Mouse (Mus musculus) spleen, postnatal 4 days (tissue): ENCODE results near the gene AI854703.

Experiments
- DNase-seq, 2 experiments: peaks; one replicate each; pipeline ENCODE4 v3.0.0; 2022; ENCODE audit warnings: low spot score in 2 of 2

The AI854703 gene

DNA sequence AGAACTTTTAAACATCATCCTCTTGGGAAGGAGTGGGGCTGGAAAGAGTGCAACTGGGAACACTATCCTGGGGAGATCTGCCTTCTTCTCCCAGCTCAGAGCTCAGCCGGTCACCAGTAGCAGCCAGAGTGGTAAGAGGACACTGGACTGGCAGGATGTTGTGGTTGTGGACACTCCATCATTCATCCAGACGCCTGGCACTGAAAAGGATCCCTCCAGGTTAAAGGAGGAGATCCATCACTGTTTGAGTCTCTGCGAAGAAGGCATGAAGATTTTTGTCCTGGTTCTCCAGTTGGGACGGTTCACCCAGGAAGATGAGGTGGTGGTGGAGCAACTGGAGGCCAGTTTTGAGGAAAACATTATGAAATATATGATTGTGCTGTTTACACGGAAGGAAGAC, 32.2 kb downstream of the AI854703 start:
- DNase-seq = no peak

DNA sequence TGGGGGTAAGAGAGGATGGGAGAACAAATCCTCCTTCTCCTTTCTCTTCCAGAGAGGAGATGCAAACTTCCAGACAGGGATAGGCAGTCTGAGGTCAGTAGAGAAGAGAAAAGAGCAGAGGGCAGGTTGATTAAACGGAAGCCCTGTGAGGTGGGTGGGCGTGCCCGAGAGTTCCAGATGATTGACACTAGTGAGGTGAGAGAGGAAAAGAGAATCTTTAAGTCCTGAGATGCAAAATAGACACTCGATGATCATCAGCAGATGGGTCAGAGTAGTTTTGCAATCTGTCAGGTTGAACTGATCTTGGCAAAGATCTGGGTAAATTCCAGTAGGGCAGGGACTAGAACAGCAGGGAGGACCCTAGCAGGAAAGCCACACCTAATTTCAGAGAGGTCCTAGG, 38.2 kb downstream of the AI854703 start:
- no peak for DNase-seq

- DNase-seq = no peak
Measured at GRCm38 (mm10) chr6:48665471-48665870, 38.9 kb downstream of the AI854703 start.

DNA sequence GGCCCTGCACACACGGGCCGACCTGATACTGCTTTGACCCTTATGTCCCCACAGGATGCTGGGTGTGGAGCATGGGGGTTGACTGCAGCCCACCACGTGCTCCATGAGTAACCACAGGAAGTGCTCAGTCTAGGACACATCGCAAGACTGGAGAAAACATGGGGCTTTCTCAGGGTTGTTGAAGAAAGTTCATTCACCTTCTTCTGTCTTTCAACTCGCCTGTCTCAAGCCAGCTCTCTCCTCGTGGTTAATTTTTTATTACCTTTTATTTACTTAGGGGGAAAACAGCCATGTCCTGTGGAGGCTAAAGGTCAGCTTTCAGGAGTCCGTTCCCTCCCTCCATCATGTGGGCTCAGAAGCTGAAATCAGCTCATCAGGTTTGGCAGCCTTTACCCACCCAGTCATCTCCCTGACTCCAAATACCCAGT, 39.6 kb downstream of the AI854703 start:
- no peak for DNase-seq

- no peak for DNase-seq
Measured at GRCm38 (mm10) chr6:48668022-48668421, 41.5 kb downstream of the AI854703 start.

DNA sequence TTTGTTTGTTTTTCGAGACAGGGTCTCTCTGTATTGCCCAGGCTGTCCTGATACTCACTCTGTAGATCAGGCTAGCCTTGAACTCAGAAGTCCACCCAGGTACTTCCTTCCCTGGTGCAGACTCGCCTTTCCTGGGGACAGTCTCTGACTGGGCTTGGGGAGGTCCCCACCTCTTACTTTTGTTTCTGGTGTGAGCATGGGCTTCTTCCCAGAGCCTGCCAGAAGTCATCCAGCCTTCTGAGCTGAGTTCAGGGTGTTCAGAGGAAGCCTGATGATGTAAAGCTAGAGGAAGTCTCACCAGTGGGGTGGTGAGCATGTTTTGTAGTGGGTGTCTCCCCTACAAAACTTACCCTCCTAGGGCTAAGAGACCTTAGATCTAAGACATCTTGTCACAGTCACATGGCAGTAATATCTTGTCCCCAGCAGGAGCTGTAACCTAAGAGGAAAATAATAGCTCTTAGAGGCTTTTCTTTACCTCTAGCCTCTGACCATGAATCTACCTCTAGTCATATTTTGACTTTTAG, 42.9 kb downstream of the AI854703 start:
- DNase-seq = no peak

GRCm38 (mm10) chr6:48674291-48675058, 47.9 kb downstream of the AI854703 start:
- DNase-seq = no peak

DNA sequence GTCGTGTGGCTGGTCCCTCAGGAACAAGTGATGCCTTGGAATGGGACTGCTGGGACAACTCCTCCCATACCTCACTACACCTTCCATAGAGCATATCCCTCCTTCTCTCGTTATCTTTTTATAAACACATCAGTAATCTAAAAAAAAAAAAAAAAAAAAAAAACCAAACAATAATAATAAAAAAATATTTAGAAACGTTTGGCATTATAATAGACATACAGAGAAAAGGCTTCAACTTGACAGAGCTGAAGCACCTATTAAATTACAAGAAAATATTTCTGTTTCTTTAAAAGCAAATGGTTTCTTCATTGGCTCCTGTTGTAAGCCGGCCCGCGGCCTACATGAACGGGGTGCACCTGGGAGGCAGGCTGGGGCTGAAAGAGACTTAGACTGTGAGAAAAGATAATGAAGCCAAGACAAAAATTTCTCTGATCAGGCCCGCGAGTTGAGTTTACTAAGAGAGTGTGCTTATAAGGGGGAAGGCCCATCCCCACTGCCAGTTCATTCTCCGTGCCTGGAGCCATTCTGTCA, 48.9 kb downstream of the AI854703 start:
- DNase-seq = no peak

- DNase-seq = peak; percentile 70 to 84
Measured at GRCm38 (mm10) chr6:48675931-48676859, 49.6 kb downstream of the AI854703 start, which contains the start of gene Gimap9. TSS of gene Gimap9 (plus strand) at chr6:48676129.

DNA sequence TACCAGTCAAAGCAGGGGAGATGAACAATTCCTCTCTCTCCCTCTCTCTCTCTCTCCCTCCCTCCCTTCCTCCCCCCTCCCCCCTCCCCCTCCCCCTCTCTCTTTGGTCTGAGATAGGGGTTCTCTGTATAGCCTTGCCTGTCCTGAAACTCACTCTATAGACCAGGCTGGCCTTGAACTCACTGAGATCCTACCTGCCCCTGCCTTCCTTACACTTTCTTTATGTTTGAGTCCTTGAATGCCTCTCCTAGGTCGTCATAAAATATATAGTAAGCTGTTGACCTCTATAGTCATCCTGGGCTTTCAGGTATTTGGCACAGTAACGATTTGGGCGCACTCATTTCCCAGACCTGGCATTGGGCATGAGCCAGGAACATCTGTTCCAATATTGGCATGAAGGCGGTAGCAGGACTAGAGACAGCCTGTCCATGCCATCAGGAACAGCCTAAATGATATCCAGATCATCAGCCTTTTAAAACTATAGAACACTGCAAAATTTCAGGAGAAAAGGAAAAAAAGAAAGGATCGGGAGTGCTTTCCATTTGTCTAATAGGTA, 50.4 kb downstream of the AI854703 start:
- no peak for DNase-seq

DNA sequence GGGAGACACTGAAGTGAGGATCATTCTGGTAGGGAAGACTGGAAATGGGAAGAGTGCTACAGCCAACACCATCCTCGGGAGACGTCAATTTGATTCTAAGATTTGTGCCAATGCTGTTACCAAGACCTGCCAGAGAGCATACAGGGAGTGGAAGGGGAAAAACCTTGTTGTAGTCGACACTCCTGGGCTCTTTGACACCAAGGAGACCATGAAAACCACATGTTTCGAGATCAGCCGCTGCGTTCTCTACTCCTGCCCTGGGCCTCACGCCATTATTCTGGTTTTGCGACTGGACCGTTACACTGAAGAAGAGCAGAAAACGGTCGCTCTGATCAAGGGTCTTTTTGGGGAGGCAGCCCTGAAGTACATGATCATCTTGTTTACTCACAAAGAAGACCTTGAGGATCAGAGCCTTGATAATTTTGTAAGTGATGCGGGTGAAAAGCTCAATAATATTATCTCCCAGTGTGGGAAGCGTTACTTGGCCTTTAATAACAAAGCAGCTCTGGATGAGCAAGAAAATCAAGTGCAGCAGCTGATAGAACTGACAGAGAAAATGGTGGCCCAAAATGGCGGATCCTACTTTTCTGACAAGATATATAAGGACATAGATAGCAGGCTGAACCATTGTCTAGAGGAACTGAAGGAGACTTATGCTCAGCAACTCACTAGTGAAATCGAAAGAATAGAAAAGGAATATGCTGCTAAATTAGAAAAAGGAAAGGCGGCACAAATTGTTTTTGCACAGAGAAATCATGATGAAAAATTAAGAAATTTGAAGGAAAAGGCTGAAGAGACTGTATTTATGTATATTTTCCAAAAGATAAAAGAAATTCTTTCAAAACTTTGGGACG, 51.2 kb downstream of the AI854703 start:
- no peak for DNase-seq

- DNase-seq = no peak
Measured at GRCm38 (mm10) chr6:48678391-48678790, 51.8 kb downstream of the AI854703 start.

DNA sequence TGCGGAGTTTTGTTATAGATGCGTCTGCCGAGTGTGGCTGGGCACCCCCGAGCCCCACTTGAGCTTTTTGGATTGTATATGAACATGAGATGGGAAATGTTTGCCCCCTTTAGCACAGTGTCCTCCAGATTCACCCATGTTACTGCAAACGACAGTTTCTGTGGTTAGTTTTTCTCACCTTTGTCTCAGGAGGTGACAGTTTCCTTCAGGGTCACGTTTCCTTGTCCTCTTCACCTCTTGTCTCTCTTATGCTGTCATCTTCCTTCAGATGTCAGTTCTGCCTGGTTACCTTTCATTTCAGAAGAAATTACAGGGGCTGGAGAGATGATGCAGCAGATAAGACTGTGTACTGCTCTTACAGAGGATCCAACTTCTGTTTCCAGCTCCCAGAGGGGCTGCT, 53.1 kb downstream of the AI854703 start:
- no peak for DNase-seq

DNA sequence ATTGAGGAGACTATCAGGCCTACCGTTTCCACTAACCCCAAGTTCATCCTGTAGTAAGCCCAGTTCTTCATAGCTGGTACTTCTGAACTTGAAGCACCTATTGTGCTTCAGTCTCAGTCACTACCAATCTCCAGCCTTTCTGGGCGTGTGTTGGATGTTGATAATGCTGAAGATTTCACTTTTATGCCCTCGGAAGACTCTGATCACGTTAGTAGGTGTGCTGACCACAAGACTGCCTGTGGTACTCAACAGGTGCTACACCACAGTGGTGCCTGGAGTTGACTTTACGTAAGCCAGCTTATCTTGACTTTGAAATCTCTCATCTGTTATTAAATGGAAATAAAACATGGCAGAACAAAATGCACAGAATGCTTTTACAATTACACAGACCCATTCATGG, 53.9 kb downstream of the AI854703 start:
- DNase-seq = no peak

GRCm38 (mm10) chr6:48681472-48682090, 55.0 kb downstream of the AI854703 start:
- no peak for DNase-seq

- no peak for DNase-seq
Measured at GRCm38 (mm10) chr6:48682271-48682670, 55.7 kb downstream of the AI854703 start.
